Mouse (Mus musculus): ENCODE results near the gene Ndufab1. TPM values are rescaled to one million over a fixed set of nuclear protein-coding genes. Genes with fewer than 3 reads are reported as not detected.
"Not testable (repeated sequence)": the region's sequence is repeated elsewhere in the genome, so short reads cannot be mapped to it uniquely, and the experiment has no call there.

Gene Ndufab1
- polyA plus RNA-seq, 1 experiment from 2014 or later, result 682 TPM

- 82% methylated on average over 8 of the region's 8 CpGs for WGBS
- no peak overlapping the region for H3K9ac ChIP-seq
- peaks cover 41% of the 10 kb centered on the region for H3K36me3 ChIP-seq (replicated peaks; ENCODE audit: control insufficient read depth, insufficient read depth)
- H3K27me3 ChIP-seq (ENCODE audit: control insufficient read depth, insufficient read depth, low read length), result no peaks in the 10 kb centered on the region
- H3K4me1 ChIP-seq (replicated peaks; ENCODE audit: control insufficient read depth, insufficient read depth, low read length), result no peaks in the 10 kb centered on the region
- H3K4me3 ChIP-seq (replicated peaks; ENCODE audit: low read length), result no peak overlapping the region
- no peaks in the 10 kb centered on the region for H3K9me3 ChIP-seq (ENCODE audit: control insufficient read depth, low read length)
- H3K4me2 ChIP-seq (replicated peaks), result no peak overlapping the region
- DNase-seq (ENCODE audit: low spot score) (no peak), ATAC-seq (ENCODE audit: low FRiP score) (no peak)
- no peak overlapping the region for H3K27ac ChIP-seq
Observed at GRCm38 (mm10) chr7:122125636-122126035, 23.9 kb upstream of the Ndufab1 start.

- no peak for ATAC-seq (ENCODE audit: low FRiP score)
- DNase-seq (ENCODE audit: low spot score), result no peak
- Histone ChIP-seq H3K9me3 (ENCODE audit: control insufficient read depth, low read length) (no peaks in the 10 kb centered on the region), H3K9ac (no peak overlapping the region), H3K4me3 (replicated peaks; ENCODE audit: low read length) (no peak overlapping the region), H3K36me3 (replicated peaks; ENCODE audit: control insufficient read depth, insufficient read depth) (peaks cover 41% of the 10 kb centered on the region), H3K4me1 (replicated peaks; ENCODE audit: control insufficient read depth, insufficient read depth, low read length) (no peaks in the 10 kb centered on the region), H3K4me2 (replicated peaks) (no peak overlapping the region), H3K27me3 (ENCODE audit: control insufficient read depth, insufficient read depth, low read length) (no peaks in the 10 kb centered on the region), H3K27ac (no peak overlapping the region)
- 91% methylated on average over 4 of the region's 4 CpGs for WGBS
Observed at GRCm38 (mm10) chr7:122123518-122123917, 21.8 kb upstream of the Ndufab1 start.

- WGBS, result 97% methylated on average over 6 of the region's 6 CpGs
- Histone ChIP-seq H3K9ac (no peak overlapping the region), H3K9me3 (ENCODE audit: control insufficient read depth, low read length) (no peaks in the 10 kb centered on the region), H3K36me3 (replicated peaks; ENCODE audit: control insufficient read depth, insufficient read depth) (peaks cover 11% of the 10 kb centered on the region), H3K27ac (no peak overlapping the region), H3K4me3 (replicated peaks; ENCODE audit: low read length) (no peak overlapping the region), H3K27me3 (ENCODE audit: control insufficient read depth, insufficient read depth, low read length) (no peaks in the 10 kb centered on the region), H3K4me2 (replicated peaks) (no peak overlapping the region), H3K4me1 (replicated peaks; ENCODE audit: control insufficient read depth, insufficient read depth, low read length) (no peaks in the 10 kb centered on the region)
- DNase-seq (ENCODE audit: low spot score) (no peak), ATAC-seq (ENCODE audit: low FRiP score) (no peak)
Observed at GRCm38 (mm10) chr7:122108206-122108605, 6.5 kb upstream of the Ndufab1 start.

- not testable (repeated sequence) for H3K9me3 ChIP-seq (ENCODE audit: control insufficient read depth, low read length); H3K4me1 ChIP-seq (replicated peaks; ENCODE audit: control insufficient read depth, insufficient read depth, low read length); H3K27me3 ChIP-seq (ENCODE audit: control insufficient read depth, insufficient read depth, low read length); H3K27ac ChIP-seq; DNase-seq (ENCODE audit: low spot score)
- Histone ChIP-seq H3K4me2 (replicated peaks) (peak overlapping the region; percentile 85), H3K9ac (peak overlapping the region; percentile 85), H3K4me3 (replicated peaks; ENCODE audit: low read length) (peak overlapping the region; percentile 60), H3K36me3 (replicated peaks; ENCODE audit: control insufficient read depth, insufficient read depth) (peaks cover 25% of the 10 kb centered on the region)
- peak; percentile 69 for ATAC-seq (ENCODE audit: low FRiP score)
- 9% methylated on average over 24 of the region's 28 CpGs for WGBS
Observed at GRCm38 (mm10) chr7:122101014-122101746, 506 bp downstream of the Ndufab1 start.

GRCm38 (mm10) chr7:122099222-122099621 lies 2.5 kb downstream of the Ndufab1 start:
- 63% methylated on average over 4 of the region's 4 CpGs for WGBS

GRCm38 (mm10) chr7:122098009-122098408 lies 3.7 kb downstream of the Ndufab1 start:
- no peak overlapping the region for H3K27ac ChIP-seq
- over 99% methylated on average over 3 of the region's 3 CpGs for WGBS
- H3K27me3 ChIP-seq (ENCODE audit: control insufficient read depth, insufficient read depth, low read length), result no peaks in the 10 kb centered on the region
- peaks cover 8% of the 10 kb centered on the region for H3K4me1 ChIP-seq (replicated peaks; ENCODE audit: control insufficient read depth, insufficient read depth, low read length)
- ATAC-seq (ENCODE audit: low FRiP score) (no peak), DNase-seq (ENCODE audit: low spot score) (no peak)
- H3K4me2 ChIP-seq (replicated peaks), result no peak overlapping the region
- H3K4me3 ChIP-seq (replicated peaks; ENCODE audit: low read length), result no peak overlapping the region
- H3K9me3 ChIP-seq (ENCODE audit: control insufficient read depth, low read length), result no peaks in the 10 kb centered on the region
- H3K9ac ChIP-seq, result no peak overlapping the region
- H3K36me3 ChIP-seq (replicated peaks; ENCODE audit: control insufficient read depth, insufficient read depth), result peaks cover 56% of the 10 kb centered on the region

More at GRCm38 (mm10) chr7:122099222-122099621, 2.5 kb downstream of the Ndufab1 start:
- H3K27me3 ChIP-seq (ENCODE audit: control insufficient read depth, insufficient read depth, low read length), result no peaks in the 10 kb centered on the region
- no peak overlapping the region for H3K4me3 ChIP-seq (replicated peaks; ENCODE audit: low read length)
- peaks cover 44% of the 10 kb centered on the region for H3K36me3 ChIP-seq (replicated peaks; ENCODE audit: control insufficient read depth, insufficient read depth)
- H3K9ac ChIP-seq, result no peak overlapping the region
- no peak overlapping the region for H3K27ac ChIP-seq
- H3K4me1 ChIP-seq (replicated peaks; ENCODE audit: control insufficient read depth, insufficient read depth, low read length), result peaks cover 8% of the 10 kb centered on the region
- no peaks in the 10 kb centered on the region for H3K9me3 ChIP-seq (ENCODE audit: control insufficient read depth, low read length)
- H3K4me2 ChIP-seq (replicated peaks), result no peak overlapping the region
- peak; percentile 63 for DNase-seq (ENCODE audit: low spot score)
- no peak for ATAC-seq (ENCODE audit: low FRiP score)

GRCm38 (mm10) chr7:122094564-122095330 lies 6.9 kb downstream of the Ndufab1 start:
- no peaks in the 10 kb centered on the region for H3K4me1 ChIP-seq (replicated peaks; ENCODE audit: control insufficient read depth, insufficient read depth, low read length)
- no peak for ATAC-seq (ENCODE audit: low FRiP score)
- H3K27ac ChIP-seq, result no peak overlapping the region
- no peak overlapping the region for H3K4me2 ChIP-seq (replicated peaks)
- 95% methylated on average over 2 of the region's 2 CpGs for WGBS
- no peak overlapping the region for H3K9ac ChIP-seq
- H3K9me3 ChIP-seq (ENCODE audit: control insufficient read depth, low read length), result no peaks in the 10 kb centered on the region
- DNase-seq (ENCODE audit: low spot score), result no peak
- H3K4me3 ChIP-seq (replicated peaks; ENCODE audit: low read length), result no peak overlapping the region
- no peaks in the 10 kb centered on the region for H3K27me3 ChIP-seq (ENCODE audit: control insufficient read depth, insufficient read depth, low read length)
- H3K36me3 ChIP-seq (replicated peaks; ENCODE audit: control insufficient read depth, insufficient read depth), result peaks cover 89% of the 10 kb centered on the region

GRCm38 (mm10) chr7:122087195-122087982 lies 14.3 kb downstream of the Ndufab1 start:
- H3K36me3 ChIP-seq (replicated peaks; ENCODE audit: control insufficient read depth, insufficient read depth), result peaks cover 85% of the 10 kb centered on the region
- no peaks in the 10 kb centered on the region for H3K9me3 ChIP-seq (ENCODE audit: control insufficient read depth, low read length)

GRCm38 (mm10) chr7:122081071-122081470 lies 20.6 kb downstream of the Ndufab1 start:
- H3K27ac ChIP-seq, result no peak overlapping the region
- DNase-seq (ENCODE audit: low spot score), result no peak
- H3K4me3 ChIP-seq (replicated peaks; ENCODE audit: low read length), result no peak overlapping the region
- ATAC-seq (ENCODE audit: low FRiP score), result no peak
- no peaks in the 10 kb centered on the region for H3K4me1 ChIP-seq (replicated peaks; ENCODE audit: control insufficient read depth, insufficient read depth, low read length)
- no peaks in the 10 kb centered on the region for H3K9me3 ChIP-seq (ENCODE audit: control insufficient read depth, low read length)
- H3K27me3 ChIP-seq (ENCODE audit: control insufficient read depth, insufficient read depth, low read length), result no peaks in the 10 kb centered on the region
- peaks cover 85% of the 10 kb centered on the region for H3K36me3 ChIP-seq (replicated peaks; ENCODE audit: control insufficient read depth, insufficient read depth)
- no peak overlapping the region for H3K9ac ChIP-seq
- H3K4me2 ChIP-seq (replicated peaks), result no peak overlapping the region
- WGBS, result 97% methylated on average over 1 of the region's 1 CpGs

More at GRCm38 (mm10) chr7:122087195-122087982, 14.3 kb downstream of the Ndufab1 start:
- ATAC-seq (ENCODE audit: low FRiP score), result no peak
- DNase-seq (ENCODE audit: low spot score), result no peak
- H3K27me3 ChIP-seq (ENCODE audit: control insufficient read depth, insufficient read depth, low read length), result no peaks in the 10 kb centered on the region
- H3K9ac ChIP-seq, result no peak overlapping the region
- H3K4me3 ChIP-seq (replicated peaks; ENCODE audit: low read length), result no peak overlapping the region
- H3K4me1 ChIP-seq (replicated peaks; ENCODE audit: control insufficient read depth, insufficient read depth, low read length), result no peaks in the 10 kb centered on the region
- 93% methylated on average over 11 of the region's 11 CpGs for WGBS
- no peak overlapping the region for H3K27ac ChIP-seq
- no peak overlapping the region for H3K4me2 ChIP-seq (replicated peaks)

Measured in hindbrain, embryonic 14.5 days (tissue).